Mouse (Mus musculus) midbrain, embryonic 14.5 days (tissue): Measurements from ENCODE around the gene Lmod2. TPM values are rescaled to one million over a fixed set of nuclear protein-coding genes. Genes with fewer than 3 reads are reported as not detected.

ENCODE experiments used
- ATAC-seq: fragments of 200-750 bp; cut with Nextera tagmentation; 2 replicates; pipeline ENCODE4 v1.8.0; 2017; ENCODE audit warnings: moderate number of reproducible peaks, moderate library complexity; ENCODE audit not compliant: low FRiP score, low TSS enrichment
- DNase-seq: peaks from one replicate; pipeline ENCODE4 v3.0.0-alpha.2; 2015
- H3K27ac ChIP-seq: fragments of 300-500 bp; sonication (generic); replicated peaks from 2 replicates; pipeline ENCODE4 v1.5.1; 2014; ENCODE audit warnings: mild to moderate bottlenecking, low read depth, low read length, moderate library complexity
- H3K27me3 ChIP-seq: fragments of 300-500 bp; sonication (generic); 2 replicates; pipeline ENCODE4 v1.6.1; 2014; ENCODE audit warnings: low read length, control low read depth, mixed read lengths; ENCODE audit not compliant: control insufficient read depth, insufficient read depth
- H3K36me3 ChIP-seq: fragments of 300-500 bp; sonication (generic); 2 replicates; pipeline ENCODE4 v1.6.1; 2014; ENCODE audit warnings: low read length, control low read depth; ENCODE audit not compliant: control insufficient read depth, insufficient read depth
- H3K4me1 ChIP-seq: fragments of 300-500 bp; sonication (generic); 2 replicates; pipeline ENCODE4 v1.6.1; 2014; ENCODE audit warnings: mild to moderate bottlenecking, antibody characterized with exemption, low read length, control low read depth; ENCODE audit not compliant: control insufficient read depth, insufficient read depth
- H3K4me2 ChIP-seq: fragments of 300-500 bp; sonication (generic); 2 replicates; pipeline ENCODE4 v1.6.1; 2014; ENCODE audit warnings: mild to moderate bottlenecking, low read length, moderate library complexity
- H3K4me3 ChIP-seq: fragments of 300-500 bp; sonication (generic); replicated peaks from 2 replicates; pipeline ENCODE4 v1.5.1; 2014; ENCODE audit warnings: low read depth, low read length
- H3K9ac ChIP-seq: fragments of 300-500 bp; sonication (generic); replicated peaks from 2 replicates; pipeline ENCODE4 v1.6.1; 2014; ENCODE audit warnings: mild to moderate bottlenecking, low read length, moderate library complexity
- H3K9me3 ChIP-seq: fragments of 300-500 bp; sonication (generic); 2 replicates; pipeline ENCODE4 v1.6.1; 2016; ENCODE audit warnings: low read length, control low read depth, mixed read lengths; ENCODE audit not compliant: control insufficient read depth
- WGBS: fragments of 180-500 bp; shearing (Covaris S2); extraction: QIAGEN DNeasy Blood & Tissue Kit; methylation state at CpG from one replicate; pipeline ENCODE4 v1.1.7; 2014; 5-methylcytosine and 5-hydroxymethylcytosine counted together
- polyA plus RNA-seq: library from polyadenylated mRNA; unstranded; fragments of >200 nt; fragmentation: Nextera tagmentation; extraction: Ambion mirVana; gene quantifications from 2 replicates; pipeline ENCODE4 v1.2.1, GENCODE M21; 2014

Lmod2 gene
- polyA plus RNA-seq, 1 experiment from 2014 or later: not detected

GRCm38 (mm10) chr6:24616746-24617145 lies 19.2 kb downstream of the Lmod2 start:
- Histone ChIP-seq H3K9ac (no peak overlapping the region), H3K4me3 (no peak overlapping the region), H3K9me3 (no peaks in the 10 kb centered on the region), H3K27ac (no peak overlapping the region), H3K27me3 (no peaks in the 10 kb centered on the region), H3K4me1 (no peaks in the 10 kb centered on the region), H3K36me3 (peaks cover 47% of the 10 kb centered on the region), H3K4me2 (no peak overlapping the region)
- 65% methylated on average over 4 of the region's 4 CpGs for WGBS
- DNase-seq: no peak
- ATAC-seq: no peak

GRCm38 (mm10) chr6:24619285-24620045 lies 21.9 kb downstream of the Lmod2 start:
- Histone ChIP-seq H3K27ac (no peak overlapping the region), H3K4me2 (no peak overlapping the region), H3K27me3 (no peaks in the 10 kb centered on the region), H3K4me1 (no peaks in the 10 kb centered on the region), H3K36me3 (peaks cover 45% of the 10 kb centered on the region), H3K4me3 (no peak overlapping the region), H3K9ac (no peak overlapping the region), H3K9me3 (no peaks in the 10 kb centered on the region)
- no peak for DNase-seq
- WGBS: 77% methylated on average over 6 of the region's 6 CpGs
- no peak for ATAC-seq

GRCm38 (mm10) chr6:24620936-24621335 lies 23.4 kb downstream of the Lmod2 start:
- ATAC-seq: no peak
- H3K36me3 ChIP-seq: peaks cover 44% of the 10 kb centered on the region

DNA sequence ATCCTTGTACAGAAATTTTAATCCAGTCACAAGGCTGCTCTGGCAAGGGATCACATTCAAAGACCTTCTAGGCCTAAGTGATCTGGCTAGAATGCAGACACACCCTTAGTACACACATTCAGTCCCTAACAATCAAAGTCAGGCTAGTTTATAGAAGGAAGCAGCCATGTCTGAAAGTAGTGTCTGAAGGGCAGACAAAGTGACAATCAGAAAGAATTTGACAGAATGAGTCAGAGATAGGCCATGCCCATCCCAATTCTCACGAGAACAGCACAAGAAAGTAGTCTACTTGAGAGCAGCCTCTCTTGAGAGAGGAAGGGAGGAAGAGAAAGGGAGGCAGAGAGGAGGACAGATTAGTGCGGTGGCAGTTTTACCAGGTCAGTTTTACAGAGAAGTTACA lies 24.5 kb downstream of the Lmod2 start:
- peaks cover 40% of the 10 kb centered on the region for H3K36me3 ChIP-seq
- H3K27me3 ChIP-seq: no peaks in the 10 kb centered on the region
- H3K4me1 ChIP-seq: no peaks in the 10 kb centered on the region
- no peak overlapping the region for H3K4me3 ChIP-seq
- H3K9ac ChIP-seq: no peak overlapping the region
- no peak overlapping the region for H3K27ac ChIP-seq
- WGBS: 88% methylated on average over 2 of the region's 2 CpGs
- no peak for ATAC-seq
- no peak for DNase-seq
- H3K4me2 ChIP-seq: no peak overlapping the region
- no peaks in the 10 kb centered on the region for H3K9me3 ChIP-seq

More at GRCm38 (mm10) chr6:24620936-24621335, 23.4 kb downstream of the Lmod2 start:
- Histone ChIP-seq H3K27me3 (no peaks in the 10 kb centered on the region), H3K4me3 (no peak overlapping the region), H3K9me3 (no peaks in the 10 kb centered on the region), H3K4me1 (no peaks in the 10 kb centered on the region), H3K27ac (no peak overlapping the region), H3K4me2 (no peak overlapping the region), H3K9ac (no peak overlapping the region)
- DNase-seq: no peak
- 89% methylated on average over 2 of the region's 2 CpGs for WGBS

DNA sequence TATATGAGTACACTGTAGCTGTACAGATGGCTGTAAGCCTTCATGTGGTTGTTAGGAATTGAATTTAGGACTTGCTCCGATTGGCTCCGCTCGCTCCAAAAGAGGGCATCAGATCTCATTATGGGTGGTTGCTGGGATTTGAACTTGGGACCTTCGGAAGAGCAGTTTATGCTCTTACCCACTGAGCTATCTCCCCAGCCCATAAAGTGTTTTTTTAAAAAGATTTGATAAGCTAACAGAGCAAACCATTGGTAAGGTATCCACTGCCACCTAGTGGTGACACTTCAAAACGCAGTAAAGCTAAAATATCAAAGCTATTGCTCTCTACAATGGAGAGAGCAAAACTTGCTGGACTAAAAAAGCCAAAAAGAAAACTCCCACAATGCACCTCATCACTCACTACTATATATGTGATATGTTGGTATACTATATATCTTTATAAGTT lies 30.0 kb downstream of the Lmod2 start:
- Histone ChIP-seq H3K27ac (no peak overlapping the region), H3K4me1 (no peaks in the 10 kb centered on the region), H3K4me3 (no peak overlapping the region), H3K36me3 (peaks cover 13% of the 10 kb centered on the region), H3K9me3 (no peaks in the 10 kb centered on the region), H3K9ac (no peak overlapping the region), H3K4me2 (no peak overlapping the region), H3K27me3 (no peaks in the 10 kb centered on the region)
- DNase-seq (peak; percentile 88), ATAC-seq (peak; percentile 69)
- 67% methylated on average over 5 of the region's 5 CpGs for WGBS

DNA sequence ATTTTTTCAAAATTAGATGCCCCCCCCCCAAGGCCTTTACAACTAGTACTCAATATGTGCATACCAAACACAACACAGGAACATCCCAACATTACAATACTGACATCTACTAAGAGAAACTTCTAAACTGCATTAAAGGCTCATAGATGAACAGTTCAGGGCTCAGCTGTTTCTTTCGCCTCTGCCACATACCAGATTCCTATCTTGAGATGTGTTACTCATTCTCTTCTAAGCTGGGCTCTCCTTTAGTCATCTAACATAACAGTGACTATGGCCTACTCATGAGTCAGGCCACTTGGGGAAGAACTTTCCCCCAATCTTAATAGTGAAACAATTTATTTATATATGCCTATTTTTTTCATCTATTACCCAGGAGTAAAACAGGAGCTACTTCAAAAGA lies 30.9 kb downstream of the Lmod2 start:
- no peaks in the 10 kb centered on the region for H3K27me3 ChIP-seq
- ATAC-seq (no peak), DNase-seq (no peak)
- H3K9me3 ChIP-seq: no peaks in the 10 kb centered on the region
- H3K27ac ChIP-seq: no peak overlapping the region
- H3K36me3 ChIP-seq: peaks cover 21% of the 10 kb centered on the region
- WGBS: 87% methylated on average over 1 of the region's 1 CpGs
- no peak overlapping the region for H3K4me2 ChIP-seq
- H3K4me3 ChIP-seq: no peak overlapping the region
- H3K9ac ChIP-seq: no peak overlapping the region
- H3K4me1 ChIP-seq: no peaks in the 10 kb centered on the region

- Histone ChIP-seq H3K4me1 (no peaks in the 10 kb centered on the region), H3K27me3 (no peaks in the 10 kb centered on the region), H3K9me3 (no peaks in the 10 kb centered on the region), H3K9ac (no peak overlapping the region), H3K4me2 (no peak overlapping the region), H3K36me3 (peaks cover 10% of the 10 kb centered on the region), H3K4me3 (no peak overlapping the region), H3K27ac (no peak overlapping the region)
- no peak for ATAC-seq
- 85% methylated on average over 4 of the region's 4 CpGs for WGBS
- DNase-seq: no peak
Observed at GRCm38 (mm10) chr6:24632061-24632460, 34.5 kb downstream of the Lmod2 start.

- Histone ChIP-seq H3K27me3 (no peaks in the 10 kb centered on the region), H3K27ac (no peak overlapping the region), H3K4me3 (no peak overlapping the region), H3K9ac (no peak overlapping the region), H3K36me3 (peaks cover 10% of the 10 kb centered on the region), H3K4me2 (no peak overlapping the region), H3K9me3 (no peaks in the 10 kb centered on the region), H3K4me1 (no peaks in the 10 kb centered on the region)
- DNase-seq (no peak), ATAC-seq (no peak)
- WGBS: 97% methylated on average over 3 of the region's 3 CpGs
Observed at GRCm38 (mm10) chr6:24634065-24634464, 36.5 kb downstream of the Lmod2 start.

GRCm38 (mm10) chr6:24635814-24636213 lies 38.3 kb downstream of the Lmod2 start:
- Histone ChIP-seq H3K4me1 (no peaks in the 10 kb centered on the region), H3K27me3 (no peaks in the 10 kb centered on the region), H3K4me2 (no peak overlapping the region), H3K36me3 (peaks cover 10% of the 10 kb centered on the region), H3K4me3 (no peak overlapping the region), H3K9me3 (no peaks in the 10 kb centered on the region), H3K9ac (no peak overlapping the region), H3K27ac (no peak overlapping the region)
- no peak for DNase-seq
- 89% methylated on average over 2 of the region's 2 CpGs for WGBS
- ATAC-seq: no peak
